Mouse (Mus musculus) small intestine, adult 2 months (tissue): ENCODE results near the gene Aif1. TPM values are rescaled to one million over a fixed set of nuclear protein-coding genes. Genes with fewer than 3 reads are reported as not detected.

Source experiments
- H3K27ac ChIP-seq: fragments of 200-500 bp; 2 replicates; pipeline ENCODE4 v1.5.1; 2012; ENCODE audit warnings: low read depth, low read length, control low read depth, inconsistent platforms; ENCODE audit not compliant: insufficient read depth
- H3K27me3 ChIP-seq: fragments of 200-500 bp; 2 replicates; pipeline ENCODE4 v1.6.1; 2012; ENCODE audit warnings: mild to moderate bottlenecking, moderate library complexity, low read length, inconsistent platforms; ENCODE audit not compliant: control insufficient read depth, insufficient read depth
- H3K36me3 ChIP-seq: fragments of 200-500 bp; 2 replicates; pipeline ENCODE4 v1.6.1; 2012; ENCODE audit warnings: mild to moderate bottlenecking, low read length, control low read depth, inconsistent platforms; ENCODE audit not compliant: control insufficient read depth, insufficient read depth
- H3K4me1 ChIP-seq: fragments of 200-500 bp; 2 replicates; pipeline ENCODE4 v1.6.1; 2012; ENCODE audit warnings: low read length, inconsistent platforms, mixed read lengths; ENCODE audit not compliant: control insufficient read depth, insufficient read depth, insufficient read length
- H3K4me3 ChIP-seq: fragments of 200-500 bp; 2 replicates; pipeline ENCODE4 v1.5.1; 2012; ENCODE audit warnings: low read depth, mild to moderate bottlenecking, control low read depth, inconsistent platforms, low read length, moderate library complexity
- CTCF ChIP-seq: fragments of 200-500 bp; IDR thresholded peaks from 2 replicates; pipeline ENCODE4 v1.5.1; 2012; ENCODE audit warnings: low read depth, mild to moderate bottlenecking, control low read depth, inconsistent platforms, low read length, moderate library complexity, mixed read lengths; ENCODE audit not compliant: insufficient replicate concordance, insufficient read length; ENCODE audit errors: extremely low read depth
- POLR2A ChIP-seq: fragments of 200-500 bp; IDR thresholded peaks from 2 replicates; pipeline ENCODE4 v1.6.1; 2012; ENCODE audit warnings: low read depth, mild to moderate bottlenecking, control low read depth, inconsistent platforms, low read length, moderate library complexity
- WGBS: fragments of 180-500 bp; shearing (Covaris S2); methylation state at CpG from one replicate; pipeline ENCODE4 v1.1.7; 2018; 5-methylcytosine and 5-hydroxymethylcytosine counted together
- polyA plus RNA-seq: library from polyadenylated mRNA; depleted of rRNA; stranded (reverse); fragments of >200 nt; gene quantifications from 2 replicates; pipeline ENCODE4 v1.2.3, GENCODE M21; 2012

Gene Aif1
- polyA plus RNA-seq, 1 experiment: 1.6 TPM

DNA sequence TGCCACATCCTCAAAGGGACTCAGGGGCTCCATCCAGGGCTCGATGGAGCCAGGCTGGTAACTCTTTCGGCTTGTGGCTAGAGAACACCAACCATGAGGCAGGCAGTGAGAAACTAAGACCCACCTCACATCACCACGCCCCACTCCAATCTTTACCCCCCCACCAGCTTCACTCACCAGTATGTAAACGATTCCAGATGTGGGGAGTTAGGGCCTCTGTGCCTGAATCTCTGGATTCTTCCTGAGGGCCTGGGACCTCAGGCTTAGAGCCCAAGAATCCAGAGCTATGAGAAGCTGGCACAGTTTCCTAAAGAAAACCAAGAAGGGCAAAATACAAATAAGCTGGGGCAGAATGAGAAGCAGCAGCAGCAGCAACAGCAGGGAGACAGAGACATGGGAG lies 21.9 kb downstream of the Aif1 start:
- no peaks in the 10 kb centered on the region for H3K4me1 ChIP-seq
- H3K27me3 ChIP-seq: no peaks in the 10 kb centered on the region
- H3K27ac ChIP-seq: no peak overlapping the region
- WGBS: 79% methylated on average over 4 of the region's 4 CpGs
- H3K4me3 ChIP-seq: no peak overlapping the region
- H3K36me3 ChIP-seq: peaks cover 96% of the 10 kb centered on the region
- TF ChIP-seq CTCF: no peak
- no peak for TF ChIP-seq POLR2A

GRCm38 (mm10) chr17:35153077-35153476 lies 22.8 kb downstream of the Aif1 start:
- H3K4me1 ChIP-seq: no peaks in the 10 kb centered on the region
- no peak overlapping the region for H3K27ac ChIP-seq
- 88% methylated on average over 9 of the region's 9 CpGs for WGBS
- TF ChIP-seq POLR2A: no peak
- H3K27me3 ChIP-seq: no peaks in the 10 kb centered on the region
- no peak overlapping the region for H3K4me3 ChIP-seq
- peaks cover 94% of the 10 kb centered on the region for H3K36me3 ChIP-seq

- Histone ChIP-seq H3K4me1 (no peaks in the 10 kb centered on the region), H3K27me3 (no peaks in the 10 kb centered on the region), H3K4me3 (no peak overlapping the region), H3K36me3 (peaks cover 91% of the 10 kb centered on the region), H3K27ac (no peak overlapping the region)
- TF ChIP-seq POLR2A: no peak
- WGBS: 76% methylated on average over 4 of the region's 4 CpGs
Measured at GRCm38 (mm10) chr17:35152121-35152520, 23.7 kb downstream of the Aif1 start.

GRCm38 (mm10) chr17:35147922-35148639 lies 27.8 kb downstream of the Aif1 start:
- Histone ChIP-seq H3K27ac (no peak overlapping the region), H3K4me3 (no peak overlapping the region), H3K4me1 (no peaks in the 10 kb centered on the region), H3K27me3 (no peaks in the 10 kb centered on the region), H3K36me3 (peaks cover 89% of the 10 kb centered on the region)
- WGBS: 62% methylated on average over 5 of the region's 5 CpGs
- TF ChIP-seq POLR2A (no peak), CTCF (no peak)

- Histone ChIP-seq H3K27me3 (no peaks in the 10 kb centered on the region), H3K36me3 (peaks cover 89% of the 10 kb centered on the region), H3K4me3 (no peak overlapping the region), H3K27ac (no peak overlapping the region), H3K4me1 (no peaks in the 10 kb centered on the region)
- TF ChIP-seq CTCF (no peak), POLR2A (no peak)
- WGBS: 54% methylated on average over 3 of the region's 3 CpGs
Measured at GRCm38 (mm10) chr17:35147348-35147747, 28.5 kb downstream of the Aif1 start.

DNA sequence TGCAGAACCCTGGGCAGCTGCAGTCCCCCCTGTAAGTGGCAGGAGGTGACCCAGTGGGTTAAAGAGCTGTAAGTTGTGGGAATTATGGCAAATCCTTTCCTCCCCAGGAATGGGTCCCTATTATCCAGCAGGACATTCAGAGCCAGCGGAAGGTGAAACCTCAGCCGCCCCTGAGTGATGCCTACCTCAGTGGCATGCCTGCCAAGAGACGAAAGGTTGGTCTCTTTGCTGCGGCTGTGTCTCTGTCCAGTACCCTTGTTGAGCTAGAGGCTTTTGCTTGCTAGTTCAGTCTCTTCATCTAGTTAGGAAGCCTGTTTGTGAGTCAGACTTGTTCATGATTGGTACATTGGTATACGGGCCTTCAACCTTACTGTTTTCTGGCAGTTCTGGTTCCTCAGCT lies 29.7 kb downstream of the Aif1 start:
- no peaks in the 10 kb centered on the region for H3K27me3 ChIP-seq
- peaks cover 90% of the 10 kb centered on the region for H3K36me3 ChIP-seq
- H3K27ac ChIP-seq: no peak overlapping the region
- no peak for TF ChIP-seq POLR2A
- no peak for TF ChIP-seq CTCF
- 80% methylated on average over 5 of the region's 5 CpGs for WGBS
- no peaks in the 10 kb centered on the region for H3K4me1 ChIP-seq
- H3K4me3 ChIP-seq: no peak overlapping the region

- WGBS: 83% methylated on average over 6 of the region's 6 CpGs
- Histone ChIP-seq H3K27me3 (no peaks in the 10 kb centered on the region), H3K27ac (no peak overlapping the region), H3K4me1 (0 out of 2 replicates have a peak, but pooled peaks cover 2% of the 10 kb centered on the region), H3K36me3 (peaks cover 83% of the 10 kb centered on the region), H3K4me3 (no peak overlapping the region)
- no peak for TF ChIP-seq POLR2A
- no peak for TF ChIP-seq CTCF
Measured at GRCm38 (mm10) chr17:35141971-35142370, 33.9 kb downstream of the Aif1 start.
